Mouse (Mus musculus) kidney, embryonic 14.5 days (tissue): Measurements from ENCODE around the gene Wdr95. TPM values are rescaled to one million over a fixed set of nuclear protein-coding genes. Genes with fewer than 3 reads are reported as not detected.

Experiments used
- ATAC-seq: fragments of 200-750 bp; cut with Nextera tagmentation; 2 replicates; pipeline ENCODE4 v1.8.0; 2017; ENCODE audit warnings: moderate number of reproducible peaks, mild to moderate bottlenecking, moderate TSS enrichment, moderate library complexity; ENCODE audit not compliant: low FRiP score, low TSS enrichment
- H3K27ac ChIP-seq: fragments of 300-500 bp; sonication (generic); 2 replicates; pipeline ENCODE4 v1.5.1; 2014; ENCODE audit warnings: low read depth, mild to moderate bottlenecking, low read length, moderate library complexity, mixed read lengths
- H3K27me3 ChIP-seq: fragments of 300-500 bp; sonication (generic); 2 replicates; pipeline ENCODE4 v1.6.1; 2014; ENCODE audit warnings: mild to moderate bottlenecking, low read length; ENCODE audit not compliant: control insufficient read depth, insufficient read depth
- H3K36me3 ChIP-seq: fragments of 300-500 bp; sonication (generic); 2 replicates; pipeline ENCODE4 v1.6.1; 2014; ENCODE audit warnings: low read length, mixed read lengths; ENCODE audit not compliant: control insufficient read depth, insufficient read depth
- H3K4me1 ChIP-seq: fragments of 300-500 bp; sonication (generic); 2 replicates; pipeline ENCODE4 v1.6.1; 2014; ENCODE audit warnings: low read length, mixed read lengths; ENCODE audit not compliant: control insufficient read depth, insufficient read depth
- H3K4me2 ChIP-seq: fragments of 300-500 bp; sonication (generic); replicated peaks from 2 replicates; pipeline ENCODE4 v1.6.1; 2014; ENCODE audit warnings: low read depth, mild to moderate bottlenecking, low read length
- H3K4me3 ChIP-seq: fragments of 300-500 bp; sonication (generic); 2 replicates; pipeline ENCODE4 v1.5.1; 2014; ENCODE audit warnings: mild to moderate bottlenecking, low read length
- H3K9ac ChIP-seq: fragments of 300-500 bp; sonication (generic); 2 replicates; pipeline ENCODE4 v1.6.1; 2014; ENCODE audit warnings: low read depth, mild to moderate bottlenecking, low read length, moderate library complexity
- H3K9me3 ChIP-seq: fragments of 300-500 bp; sonication (generic); 2 replicates; pipeline ENCODE4 v1.6.1; 2016; ENCODE audit warnings: low read length; ENCODE audit not compliant: control insufficient read depth
- WGBS: fragments of 180-500 bp; shearing (Covaris S2); extraction: QIAGEN DNeasy Blood & Tissue Kit; methylation state at CpG from one replicate; pipeline ENCODE4 v1.1.7; 2014; 5-methylcytosine and 5-hydroxymethylcytosine counted together
- polyA plus RNA-seq: library from polyadenylated mRNA; unstranded; fragments of >200 nt; fragmentation: Nextera tagmentation; extraction: Ambion mirVana; gene quantifications from 2 replicates; pipeline ENCODE4 v1.2.1, GENCODE M21; 2014

Gene Wdr95
- polyA plus RNA-seq, 1 experiment from 2014 or later: not detected

GRCm38 (mm10) chr5:149655636-149656035 is 127.2 kb downstream of the Wdr95 start:
- Histone ChIP-seq H3K4me2 (no peak overlapping the region), H3K36me3 (no peaks in the 10 kb centered on the region), H3K27me3 (no peaks in the 10 kb centered on the region), H3K9ac (no peak overlapping the region), H3K9me3 (no peaks in the 10 kb centered on the region), H3K27ac (no peak overlapping the region), H3K4me3 (no peak overlapping the region), H3K4me1 (no peaks in the 10 kb centered on the region)
- ATAC-seq: no peak
- 87% methylated on average over 9 of the region's 9 CpGs for WGBS

- H3K4me3 ChIP-seq: no peak overlapping the region
- no peak overlapping the region for H3K9ac ChIP-seq
- no peaks in the 10 kb centered on the region for H3K27me3 ChIP-seq
- no peaks in the 10 kb centered on the region for H3K36me3 ChIP-seq
- 62% methylated on average over 3 of the region's 3 CpGs for WGBS
- no peaks in the 10 kb centered on the region for H3K9me3 ChIP-seq
- no peak overlapping the region for H3K4me2 ChIP-seq
- no peaks in the 10 kb centered on the region for H3K4me1 ChIP-seq
- H3K27ac ChIP-seq: no peak overlapping the region
- ATAC-seq: no peak
These were observed 129.5 kb downstream of the Wdr95 start for GRCm38 (mm10) chr5:149658022-149658421.

GRCm38 (mm10) chr5:149658741-149659413 is 130.4 kb downstream of the Wdr95 start:
- H3K9me3 ChIP-seq: no peaks in the 10 kb centered on the region
- no peak overlapping the region for H3K4me3 ChIP-seq
- H3K36me3 ChIP-seq: no peaks in the 10 kb centered on the region
- no peak overlapping the region for H3K9ac ChIP-seq
- ATAC-seq: no peak
- no peaks in the 10 kb centered on the region for H3K4me1 ChIP-seq
- H3K27ac ChIP-seq: no peak overlapping the region
- H3K4me2 ChIP-seq: no peak overlapping the region
- 67% methylated on average over 9 of the region's 9 CpGs for WGBS
- no peaks in the 10 kb centered on the region for H3K27me3 ChIP-seq

GRCm38 (mm10) chr5:149659414-149659780 is 130.9 kb downstream of the Wdr95 start:
- WGBS: 67% methylated on average over 9 of the region's 9 CpGs
- H3K9me3 ChIP-seq: no peaks in the 10 kb centered on the region
- H3K27me3 ChIP-seq: no peaks in the 10 kb centered on the region
- H3K4me1 ChIP-seq: no peaks in the 10 kb centered on the region
- H3K36me3 ChIP-seq: no peaks in the 10 kb centered on the region
- no peak overlapping the region for H3K4me2 ChIP-seq
- ATAC-seq: no peak
- H3K27ac ChIP-seq: no peak overlapping the region
- H3K4me3 ChIP-seq: no peak overlapping the region
- no peak overlapping the region for H3K9ac ChIP-seq

- Histone ChIP-seq H3K9ac (no peak overlapping the region), H3K9me3 (no peaks in the 10 kb centered on the region), H3K36me3 (no peaks in the 10 kb centered on the region), H3K27me3 (no peaks in the 10 kb centered on the region), H3K4me3 (no peak overlapping the region), H3K4me2 (no peak overlapping the region), H3K4me1 (no peaks in the 10 kb centered on the region), H3K27ac (no peak overlapping the region)
- ATAC-seq: no peak
- WGBS: 89% methylated on average over 6 of the region's 6 CpGs
These were observed 132.9 kb downstream of the Wdr95 start for GRCm38 (mm10) chr5:149661428-149661827.

Other genes with a start within 250 kb of the Wdr95 start
- gene Medag, start 116.9 kb upstream of the Wdr95 start, polyA plus RNA-seq: 0.18 TPM in 1 of 2 replicates, not detected in the other
- gene Tex26, start 89.0 kb upstream of the Wdr95 start, polyA plus RNA-seq: 0.19 and 0.26 TPM in 2 replicates
- gene Hsph1, start 107.7 kb downstream of the Wdr95 start, polyA plus RNA-seq: 35.4 and 68.4 TPM in 2 replicates
- 17.7 and 21.9 TPM in 2 replicates for gene B3glct, start 149.6 kb downstream of the Wdr95 start, polyA plus RNA-seq